Mouse (Mus musculus) granulocyte monocyte progenitor cell, adult 5-6 weeks (primary cell): Measurements from ENCODE around the gene Aldh3b2. TPM values are rescaled to one million over a fixed set of nuclear protein-coding genes. Genes with fewer than 3 reads are reported as not detected.
A peak's percentile ranks its signal among the peaks of the same experiment; 100 is the strongest.
"Not testable (repeated sequence)": the region's sequence is repeated elsewhere in the genome, so short reads cannot be mapped to it uniquely, and the experiment has no call there.

Experiments used
- ATAC-seq: replicated peaks from 2 replicates; pipeline ENCODE4 v1.8.0; 2016; ENCODE audit warnings: mild to moderate bottlenecking, moderate TSS enrichment, inconsistent platforms; ENCODE audit not compliant: poor library complexity, severe bottlenecking
- total RNA-seq, 2 experiments: library from RNA; stranded (forward) in 1 of 2; stranded (reverse) in 1 of 2; fragments of 200-712, 200-1000 nt in 1 of 2; fragments of >200 nt in 1 of 2; fragmentation: Nextera tagmentation in 1 of 2; gene quantifications; 2 replicates each; pipeline ENCODE4 v1.2.3; 2014 to 2017

The Aldh3b2 gene
- total RNA-seq, 2 experiments from 2014 or later, result not detected

- ATAC-seq, result peak; percentile 36; the same call in 1 of the 2 replicates
Measured at GRCm38 (mm10) chr19:3945872-3946564, 26.1 kb upstream of the Aldh3b2 start.

- ATAC-seq, result peak; percentile 38; the same call in 1 of the 2 replicates
Measured at GRCm38 (mm10) chr19:3946715-3947114, 25.4 kb upstream of the Aldh3b2 start.

- ATAC-seq, result no peak
Measured at GRCm38 (mm10) chr19:3947813-3948212, 24.3 kb upstream of the Aldh3b2 start.

- no peak for ATAC-seq
Measured at GRCm38 (mm10) chr19:3948546-3948945, 23.6 kb upstream of the Aldh3b2 start.

GRCm38 (mm10) chr19:3950331-3950730 is 21.8 kb upstream of the Aldh3b2 start:
- no peak for ATAC-seq

GRCm38 (mm10) chr19:3951461-3951860 is 20.7 kb upstream of the Aldh3b2 start:
- ATAC-seq, result peak; percentile 73

- no peak for ATAC-seq
Measured at GRCm38 (mm10) chr19:3952099-3952498, 20.0 kb upstream of the Aldh3b2 start.

- peak; percentile 74 for ATAC-seq
Measured at GRCm38 (mm10) chr19:3955033-3955432, 17.1 kb upstream of the Aldh3b2 start.

GRCm38 (mm10) chr19:3955804-3956203 is 16.3 kb upstream of the Aldh3b2 start:
- ATAC-seq, result no peak

- ATAC-seq, result not testable (repeated sequence)
Measured at GRCm38 (mm10) chr19:3957296-3958036, 14.7 kb upstream of the Aldh3b2 start.

GRCm38 (mm10) chr19:3958470-3958869 is 13.7 kb upstream of the Aldh3b2 start, which contains the start of gene Aldh3b3:
Gene Aldh3b3, plus strand, starts transcription at chr19:3958645.
- no peak for ATAC-seq

- no peak for ATAC-seq
Measured at GRCm38 (mm10) chr19:3959030-3959429, 13.1 kb upstream of the Aldh3b2 start.

- no peak for ATAC-seq
Measured at GRCm38 (mm10) chr19:3960211-3960610, 11.9 kb upstream of the Aldh3b2 start.

- not testable (repeated sequence) for ATAC-seq
Measured at GRCm38 (mm10) chr19:3961805-3962204, 10.3 kb upstream of the Aldh3b2 start.

- ATAC-seq, result peak; percentile 34; the same call in 1 of the 2 replicates
Measured at GRCm38 (mm10) chr19:3962469-3962868, 9.7 kb upstream of the Aldh3b2 start.

- ATAC-seq, result no peak
Measured at GRCm38 (mm10) chr19:3964030-3964429, 8.1 kb upstream of the Aldh3b2 start.

GRCm38 (mm10) chr19:3966330-3967075 is 5.6 kb upstream of the Aldh3b2 start:
- ATAC-seq, result no peak

- no peak for ATAC-seq
Measured at GRCm38 (mm10) chr19:3967258-3967657, 4.9 kb upstream of the Aldh3b2 start.

- ATAC-seq, result not testable (repeated sequence)
Measured at GRCm38 (mm10) chr19:3974608-3975007, 2.5 kb downstream of the Aldh3b2 start.

GRCm38 (mm10) chr19:3975866-3976265 is 3.7 kb downstream of the Aldh3b2 start:
- ATAC-seq, result no peak

GRCm38 (mm10) chr19:3980309-3980708 is 8.2 kb downstream of the Aldh3b2 start:
- ATAC-seq, result peak; percentile 59
